Mouse (Mus musculus) neutrophil, adult 59 days (primary cell): ENCODE measurements around the gene Tcaf2. TPM values are rescaled to one million over a fixed set of nuclear protein-coding genes. Genes with fewer than 3 reads are reported as not detected.

Source experiments
- total RNA-seq, 2 experiments: library from RNA; stranded (reverse); gene quantifications; 1 replicate in 1 of 2; 2 replicates in 1 of 2; pipeline ENCODE4 v1.2.4; 2023

Tcaf2 gene
- not detected for total RNA-seq

GRCm38 (mm10) chr6:42644912-42645549, at the start of gene Tcaf2:
TSS of gene Tcaf2 (minus strand) at chr6:42645254.

GRCm38 (mm10) chr6:42597592-42597991, 47.5 kb downstream of the Tcaf2 start, which contains the start of gene Tcaf3:
TSS of gene Tcaf3 (minus strand) at chr6:42597692.

Other genes starting within 250 kb of the Tcaf2 start
- 1 to 10 TPM; 4.3 to 4.8 TPM for gene Tas2r143, start 245.0 kb downstream of the Tcaf2 start, total RNA-seq
- gene Tas2r135, start 239.8 kb downstream of the Tcaf2 start, total RNA-seq, result 1 to 10 TPM; 2.7 to 4.2 TPM
- gene Tas2r126, start 210.7 kb downstream of the Tcaf2 start, total RNA-seq, result 1 to 10 TPM; 1.4 to 2.0 TPM
- not detected for gene Olfr458, start 180.1 kb downstream of the Tcaf2 start, total RNA-seq
- gene Olfr457, start 168.9 kb downstream of the Tcaf2 start, total RNA-seq, result not detected
- gene Olfr456, start 158.0 kb downstream of the Tcaf2 start, total RNA-seq, result not detected
- gene Olfr455, start 97.7 kb downstream of the Tcaf2 start, total RNA-seq, result not detected
- not detected for gene Tcaf3, start 47.6 kb downstream of the Tcaf2 start, total RNA-seq
- under 1 TPM in 1 of 2 experiments, not detected in 1; 0.18 TPM for gene Tcaf1, start 64.8 kb upstream of the Tcaf2 start, total RNA-seq
- gene Olfr453, start 94.1 kb upstream of the Tcaf2 start, total RNA-seq, result not detected
- not detected for gene Olfr38, start 111.2 kb upstream of the Tcaf2 start, total RNA-seq
- not detected for gene Olfr452, start 139.8 kb upstream of the Tcaf2 start, total RNA-seq
- gene Olfr450, start 166.7 kb upstream of the Tcaf2 start, total RNA-seq, result not detected
- not detected for gene Olfr449, start 189.1 kb upstream of the Tcaf2 start, total RNA-seq
- gene Olfr448, start 245.2 kb upstream of the Tcaf2 start, total RNA-seq, result not detected